Mouse (Mus musculus) E14TG2a.4 (cell line): ENCODE data around the gene Lrrc20.

ENCODE experiments used
- CTCF ChIP-seq: conservative IDR thresholded peaks from 2 replicates; pipeline ENCODE4 v1.5.1; 2014; ENCODE audit warnings: low read length
- NANOG ChIP-seq: IDR thresholded peaks from 2 replicates; pipeline ENCODE4 v1.6.1; 2014; ENCODE audit warnings: borderline replicate concordance, low read length, mixed read lengths
- POU5F1 ChIP-seq: IDR thresholded peaks from 2 replicates; pipeline ENCODE4 v1.6.1; 2014; ENCODE audit warnings: low read length, borderline replicate concordance

DNA sequence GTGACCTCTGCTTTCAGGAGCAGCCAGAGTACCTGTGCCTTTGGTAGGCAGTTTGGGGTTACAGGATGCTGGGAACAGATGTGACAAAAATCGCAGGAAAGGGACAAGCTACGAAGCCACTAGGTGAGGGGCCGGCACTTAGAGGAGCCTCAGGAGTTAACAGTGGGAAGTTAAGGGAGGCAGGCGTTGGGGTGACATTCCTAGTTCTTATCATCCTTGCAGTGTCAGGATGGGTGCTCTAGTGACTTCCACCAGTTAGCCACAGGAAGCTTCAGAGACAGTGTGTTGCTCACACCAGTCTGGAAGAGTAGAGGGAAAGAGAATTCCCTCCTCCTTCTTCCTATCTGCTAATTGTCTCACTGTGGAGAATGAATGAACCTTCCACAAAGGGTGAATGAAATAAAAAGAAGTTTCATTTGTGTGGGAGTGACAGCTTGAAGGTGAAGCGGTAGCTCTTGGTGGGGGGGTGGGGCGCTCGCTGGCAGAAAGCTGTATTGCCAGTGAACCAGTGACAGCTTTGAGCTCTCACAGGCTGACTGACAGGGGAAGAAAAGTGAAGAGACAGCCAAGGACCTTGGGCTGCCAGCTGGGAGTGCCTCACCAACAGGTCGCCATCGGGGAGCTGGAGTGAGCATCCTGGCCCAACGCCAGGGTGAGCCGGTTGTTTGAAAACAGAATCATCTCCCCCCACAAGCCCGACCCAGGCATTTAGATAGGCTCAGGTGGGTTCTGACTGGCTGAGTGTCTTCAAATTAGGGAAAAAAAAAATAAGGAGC lies 41.9 kb downstream of the Lrrc20 start:
- TF ChIP-seq CTCF = no peak
- no peak for TF ChIP-seq POU5F1
- TF ChIP-seq NANOG = no peak
